ENCODE assay signal across 10 mouse cellular contexts in genomic region chr2:32667775-32668174, GRCm38 (mm10). TPM values are rescaled to one million over a fixed set of nuclear protein-coding genes. Genes with fewer than 3 reads are reported as not detected.
DNase-seq lines count a peak whose midpoint lies in the region; ATAC-seq and TF ChIP-seq lines count a peak whose summit lies in the region.
"Had no signal": no experiment of that assay in that cellular context is flagged by ENCODE, and none has a peak within 500 bp of the region (broad histone marks: within the 10 kb centered on the region; RNA-seq: fewer than 3 reads in every experiment).

No protein-coding gene starts in this region.

- 35% methylated on average over 11 of the region's 11 CpGs for WGBS in forebrain, embryonic 11.5 days
- WGBS in forebrain, embryonic 16.5 days, result 21% methylated on average over 11 of the region's 11 CpGs
- WGBS in liver, adult 2 months, result 62% methylated on average over 11 of the region's 11 CpGs
- 18% methylated on average over 11 of the region's 11 CpGs for WGBS in midbrain, embryonic 14.5 days

- no peaks in the 10 kb centered on the region for H3K79me2 ChIP-seq in liver, adult 2 months (ENCODE audit: control insufficient read depth, insufficient read depth, low read length)

- intact Hi-C loops in left cerebral cortex, postnatal 36 days (cut with DNase I), result no loop called here

- H3K9ac ChIP-seq in forebrain, embryonic 11.5 days (ENCODE audit: low read length), result no peak overlapping the region
- no peak overlapping the region for H3K9ac ChIP-seq in forebrain, embryonic 16.5 days (replicated peaks; ENCODE audit: low read depth, low read length)
- no peak overlapping the region for H3K9ac ChIP-seq in liver, adult 2 months (ENCODE audit: low read depth, low read length)
- no peak overlapping the region for H3K9ac ChIP-seq in midbrain, embryonic 14.5 days (replicated peaks; ENCODE audit: low read length)
- H3K9ac ChIP-seq: embryonic facial prominence, embryonic 12.5 days had no signal

- 0 out of 2 replicates have a peak overlapping the region, but pooled peaks have one; percentile 41 for H3K27ac ChIP-seq in forebrain, embryonic 11.5 days (ENCODE audit: low read depth, low read length)
- no peak overlapping the region for H3K27ac ChIP-seq in forebrain, embryonic 16.5 days (ENCODE audit: low read length)
- H3K27ac ChIP-seq in liver, adult 2 months (replicated peaks; ENCODE audit: insufficient read depth, low read depth, low read length), result peak overlapping the region; percentile 25
- 0 out of 2 replicates have a peak overlapping the region, but pooled peaks have one; percentile 32 for H3K27ac ChIP-seq in midbrain, embryonic 14.5 days (replicated peaks; ENCODE audit: low read depth, low read length)
- H3K27ac ChIP-seq: embryonic facial prominence, embryonic 12.5 days had no signal

- no peak overlapping the region for H3K4me2 ChIP-seq in forebrain, embryonic 11.5 days (ENCODE audit: low read depth, low read length, severe bottlenecking)
- H3K4me2 ChIP-seq in forebrain, embryonic 16.5 days (ENCODE audit: low read length), result no peak overlapping the region
- no peak overlapping the region for H3K4me2 ChIP-seq in midbrain, embryonic 14.5 days (ENCODE audit: low read length)
- H3K4me2 ChIP-seq: embryonic facial prominence, embryonic 12.5 days had no signal

- TF ChIP-seq POLR2A in liver, adult 2 months (IDR thresholded peaks at IDR 0.05; ENCODE audit: extremely low read depth, insufficient read depth, low read length), result no peak

- H3K9me3 ChIP-seq in forebrain, embryonic 11.5 days (ENCODE audit: control insufficient read depth, low read length), result no peaks in the 10 kb centered on the region
- H3K9me3 ChIP-seq in forebrain, embryonic 16.5 days (ENCODE audit: control insufficient read depth, low read length), result no peaks in the 10 kb centered on the region
- H3K9me3 ChIP-seq in midbrain, embryonic 14.5 days (ENCODE audit: control insufficient read depth, low read length), result no peaks in the 10 kb centered on the region
- H3K9me3 ChIP-seq: embryonic facial prominence, embryonic 12.5 days had no signal

- no peak for ATAC-seq in forebrain, embryonic 11.5 days (replicated peaks; ENCODE audit: low FRiP score)
- ATAC-seq in forebrain, embryonic 16.5 days, result no peak
- no peak for ATAC-seq in midbrain, embryonic 14.5 days (ENCODE audit: low FRiP score, low TSS enrichment)
- no peak for ATAC-seq in megakaryocyte-erythroid progenitor cell, adult 5-6 weeks (replicated peaks; ENCODE audit: low FRiP score, low TSS enrichment, poor library complexity, severe bottlenecking)

- no peak for DNase-seq in forebrain, embryonic 11.5 days (ENCODE audit: low spot score)
- no peak for DNase-seq in liver, adult 2 months (ENCODE audit: extremely low read depth, low read depth, low spot score)
- DNase-seq in liver, result no peak
- DNase-seq in heart, postnatal 4 days, result peak; percentile 49
- DNase-seq in midbrain, embryonic 14.5 days, result peak; percentile 45
- no peak for DNase-seq in left cerebral cortex, postnatal 36 days (ENCODE audit: low spot score in 2 of 2)

- no peaks in the 10 kb centered on the region; the same call in 1 of the 2 replicates for H3K4me1 ChIP-seq in forebrain, embryonic 11.5 days (replicated peaks; ENCODE audit: control insufficient read depth, insufficient read depth, low read length)
- H3K4me1 ChIP-seq in forebrain, embryonic 16.5 days (replicated peaks; ENCODE audit: control insufficient read depth, insufficient read depth, low read length), result no peaks in the 10 kb centered on the region
- 0 out of 2 replicates have a peak, but pooled peaks cover 2% of the 10 kb centered on the region for H3K4me1 ChIP-seq in liver, adult 2 months (ENCODE audit: control insufficient read depth, insufficient read depth, low read length)
- H3K4me1 ChIP-seq in midbrain, embryonic 14.5 days (ENCODE audit: control insufficient read depth, insufficient read depth, low read length), result no peaks in the 10 kb centered on the region
- H3K4me1 ChIP-seq: embryonic facial prominence, embryonic 12.5 days had no signal

- no peak for TF ChIP-seq CTCF in liver, adult 2 months (IDR thresholded peaks at IDR 0.05; ENCODE audit: low read depth, low read length)

- H3K4me3 ChIP-seq in forebrain, embryonic 11.5 days (ENCODE audit: low read depth, low read length), result no peak overlapping the region
- H3K4me3 ChIP-seq in forebrain, embryonic 16.5 days (replicated peaks; ENCODE audit: low read length), result no peak overlapping the region
- no peak overlapping the region for H3K4me3 ChIP-seq in liver, adult 2 months (ENCODE audit: insufficient read depth, low read depth, low read length)
- H3K4me3 ChIP-seq in midbrain, embryonic 14.5 days (replicated peaks; ENCODE audit: low read depth, low read length), result no peak overlapping the region
- H3K4me3 ChIP-seq: embryonic facial prominence, embryonic 12.5 days had no signal

- no peaks in the 10 kb centered on the region for H3K27me3 ChIP-seq in forebrain, embryonic 11.5 days (ENCODE audit: control insufficient read depth, insufficient read depth, low read length)
- H3K27me3 ChIP-seq in forebrain, embryonic 16.5 days (replicated peaks; ENCODE audit: control insufficient read depth, insufficient read depth, low read length), result no peaks in the 10 kb centered on the region
- no peaks in the 10 kb centered on the region for H3K27me3 ChIP-seq in liver, adult 2 months (ENCODE audit: control insufficient read depth, insufficient read depth, low read length)
- H3K27me3 ChIP-seq in midbrain, embryonic 14.5 days (ENCODE audit: control insufficient read depth, insufficient read depth, low read length), result no peaks in the 10 kb centered on the region
- H3K27me3 ChIP-seq: embryonic facial prominence, embryonic 12.5 days had no signal

- H3K36me3 ChIP-seq in forebrain, embryonic 11.5 days (ENCODE audit: control insufficient read depth, insufficient read depth, low read length), result no peaks in the 10 kb centered on the region
- no peaks in the 10 kb centered on the region for H3K36me3 ChIP-seq in forebrain, embryonic 16.5 days (ENCODE audit: control insufficient read depth, insufficient read depth)
- H3K36me3 ChIP-seq in liver, adult 2 months (ENCODE audit: control insufficient read depth, insufficient read depth, low read length), result peaks cover 1% of the 10 kb centered on the region; the same call in 1 of the 2 replicates
- H3K36me3 ChIP-seq in midbrain, embryonic 14.5 days (ENCODE audit: control insufficient read depth, insufficient read depth, low read length), result no peaks in the 10 kb centered on the region
- H3K36me3 ChIP-seq: embryonic facial prominence, embryonic 12.5 days had no signal

RNA-seq across cellular contexts. Expression of gene Eng, which starts 21.4 kb away (rescaled TPM):
- polyA plus RNA-seq in forebrain, embryonic 11.5 days (2014; fragmentation: Nextera tagmentation; extraction: Ambion mirVana), result 25.5 and 25.9 TPM in 2 replicates
- polyA plus RNA-seq in forebrain, embryonic 16.5 days (2015; fragmentation: Nextera tagmentation; extraction: Ambion mirVana), result 27.3 and 31.9 TPM in 2 replicates
- total RNA-seq in liver, adult 2 months (2014; rRNA removed), result 14.2 and 25.9 TPM in 2 replicates
- polyA plus RNA-seq in liver, adult 2 months (2012; rRNA removed), result 55.0 and 70.8 TPM in 2 replicates
- total RNA-seq in heart, postnatal 4 days (2021), result 100 to 1,000 TPM; 149 to 162 TPM
- 13.5 and 23.8 TPM in 2 replicates for polyA plus RNA-seq in midbrain, embryonic 14.5 days (2014; fragmentation: Nextera tagmentation; extraction: Ambion mirVana)
- 10 to 100 TPM; 22.0 to 26.1 TPM for total RNA-seq in left cerebral cortex, postnatal 36 days (2021)
- 97.0 and 99.9 TPM in 2 replicates for total RNA-seq in megakaryocyte-erythroid progenitor cell, adult 5-6 weeks (2014; fragmentation: Nextera tagmentation)
- 10.8 and 21.3 TPM in 2 replicates for total RNA-seq in megakaryocyte-erythroid progenitor cell, adult 5-6 weeks (2017)

RNA-seq across cellular contexts. Expression of gene Fpgs, which starts 36.2 kb away (rescaled TPM):
- polyA plus RNA-seq in forebrain, embryonic 11.5 days (2014; fragmentation: Nextera tagmentation; extraction: Ambion mirVana), result 21.9 and 22.3 TPM in 2 replicates
- 21.5 and 23.7 TPM in 2 replicates for polyA plus RNA-seq in forebrain, embryonic 16.5 days (2015; fragmentation: Nextera tagmentation; extraction: Ambion mirVana)
- 158 and 175 TPM in 2 replicates for total RNA-seq in liver, adult 2 months (2014; rRNA removed)
- polyA plus RNA-seq in liver, adult 2 months (2012; rRNA removed), result 414 and 481 TPM in 2 replicates
- 10 to 100 TPM; 10.5 to 12.5 TPM for total RNA-seq in heart, postnatal 4 days (2021)
- 15.3 and 15.6 TPM in 2 replicates for polyA plus RNA-seq in midbrain, embryonic 14.5 days (2014; fragmentation: Nextera tagmentation; extraction: Ambion mirVana)
- total RNA-seq in left cerebral cortex, postnatal 36 days (2021), result 10 to 100 TPM in 1 of 2 experiments, 1 to 10 TPM in 1; 6.0 to 10.5 TPM
- total RNA-seq in megakaryocyte-erythroid progenitor cell, adult 5-6 weeks (2014; fragmentation: Nextera tagmentation), result 94.2 and 96.1 TPM in 2 replicates
- total RNA-seq in megakaryocyte-erythroid progenitor cell, adult 5-6 weeks (2017), result 45.7 and 66.1 TPM in 2 replicates

RNA-seq across cellular contexts. Expression of gene Cdk9, which starts 45.1 kb away (rescaled TPM):
- polyA plus RNA-seq in forebrain, embryonic 11.5 days (2014; fragmentation: Nextera tagmentation; extraction: Ambion mirVana), result 79.2 and 95.7 TPM in 2 replicates
- 82.2 and 85.0 TPM in 2 replicates for polyA plus RNA-seq in forebrain, embryonic 16.5 days (2015; fragmentation: Nextera tagmentation; extraction: Ambion mirVana)
- 19.5 and 27.3 TPM in 2 replicates for total RNA-seq in liver, adult 2 months (2014; rRNA removed)
- 46.6 and 63.7 TPM in 2 replicates for polyA plus RNA-seq in liver, adult 2 months (2012; rRNA removed)
- 10 to 100 TPM; 38.2 to 46.0 TPM for total RNA-seq in heart, postnatal 4 days (2021)
- 61.4 and 76.5 TPM in 2 replicates for polyA plus RNA-seq in midbrain, embryonic 14.5 days (2014; fragmentation: Nextera tagmentation; extraction: Ambion mirVana)
- 100 to 1,000 TPM; 105 to 117 TPM for total RNA-seq in left cerebral cortex, postnatal 36 days (2021)
- 95.7 and 133 TPM in 2 replicates for total RNA-seq in megakaryocyte-erythroid progenitor cell, adult 5-6 weeks (2014; fragmentation: Nextera tagmentation)
- total RNA-seq in megakaryocyte-erythroid progenitor cell, adult 5-6 weeks (2017), result 29.6 and 46.5 TPM in 2 replicates

RNA-seq across cellular contexts. Expression of gene Ak1, which starts 46.2 kb away (rescaled TPM):
- polyA plus RNA-seq in forebrain, embryonic 11.5 days (2014; fragmentation: Nextera tagmentation; extraction: Ambion mirVana), result 18.9 and 20.6 TPM in 2 replicates
- 83.8 and 91.2 TPM in 2 replicates for polyA plus RNA-seq in forebrain, embryonic 16.5 days (2015; fragmentation: Nextera tagmentation; extraction: Ambion mirVana)
- total RNA-seq in liver, adult 2 months (2014; rRNA removed), result 0.47 and 1.4 TPM in 2 replicates
- polyA plus RNA-seq in liver, adult 2 months (2012; rRNA removed), result 0.26 and 0.34 TPM in 2 replicates
- 100 to 1,000 TPM; 405 to 424 TPM for total RNA-seq in heart, postnatal 4 days (2021)
- polyA plus RNA-seq in midbrain, embryonic 14.5 days (2014; fragmentation: Nextera tagmentation; extraction: Ambion mirVana), result 69.2 and 76.2 TPM in 2 replicates
- 100 to 1,000 TPM; 152 to 173 TPM for total RNA-seq in left cerebral cortex, postnatal 36 days (2021)
- total RNA-seq in megakaryocyte-erythroid progenitor cell, adult 5-6 weeks (2014; fragmentation: Nextera tagmentation), result 1.7 and 2.4 TPM in 2 replicates
- 1.2 and 8.0 TPM in 2 replicates for total RNA-seq in megakaryocyte-erythroid progenitor cell, adult 5-6 weeks (2017)
- total RNA-seq: megakaryocyte, adult 5-6 weeks had no signal

RNA-seq across cellular contexts. Expression of gene Sh2d3c, which starts 53.1 kb away (rescaled TPM):
- 33.2 and 33.7 TPM in 2 replicates for polyA plus RNA-seq in forebrain, embryonic 11.5 days (2014; fragmentation: Nextera tagmentation; extraction: Ambion mirVana)
- polyA plus RNA-seq in forebrain, embryonic 16.5 days (2015; fragmentation: Nextera tagmentation; extraction: Ambion mirVana), result 41.9 and 43.0 TPM in 2 replicates
- 2.2 and 3.2 TPM in 2 replicates for total RNA-seq in liver, adult 2 months (2014; rRNA removed)
- 7.5 and 10.4 TPM in 2 replicates for polyA plus RNA-seq in liver, adult 2 months (2012; rRNA removed)
- total RNA-seq in heart, postnatal 4 days (2021), result 10 to 100 TPM; 38.2 to 41.4 TPM
- 45.8 and 45.9 TPM in 2 replicates for polyA plus RNA-seq in midbrain, embryonic 14.5 days (2014; fragmentation: Nextera tagmentation; extraction: Ambion mirVana)
- total RNA-seq in left cerebral cortex, postnatal 36 days (2021), result 10 to 100 TPM; 33.3 to 45.8 TPM
- 2.5 and 5.4 TPM in 2 replicates for total RNA-seq in megakaryocyte-erythroid progenitor cell, adult 5-6 weeks (2014; fragmentation: Nextera tagmentation)
- total RNA-seq in megakaryocyte-erythroid progenitor cell, adult 5-6 weeks (2017), result 1.1 and 1.4 TPM in 2 replicates

Comparison
In these comparisons a context has a peak if more than half of its experiments do, and no peak if none do; other contexts are left out.
1. DNase-seq: peak in heart, postnatal 4 days (single experiment) and midbrain, embryonic 14.5 days (single experiment); none in forebrain, embryonic 11.5 days (single experiment), liver, adult 2 months (single experiment), liver (single experiment) and left cerebral cortex, postnatal 36 days (0 of 2).